Mouse (Mus musculus) heart, adult 2 months (tissue): Measurements from ENCODE around the gene Slc30a4. TPM values are rescaled to one million over a fixed set of nuclear protein-coding genes. Genes with fewer than 3 reads are reported as not detected.

ENCODE experiments used
- DNase-seq, 2 experiments: peaks; one replicate each; pipeline ENCODE4 v3.0.0; 2021
- H3K27ac ChIP-seq: fragments of 200-600 bp; 2 replicates; pipeline ENCODE4 v1.8.1; 2022
- H3K27me3 ChIP-seq: fragments of 200-500 bp; 2 replicates; pipeline ENCODE4 v1.6.1; 2012; ENCODE audit warnings: mild to moderate bottlenecking, low read length, inconsistent platforms, mixed read lengths; ENCODE audit not compliant: control insufficient read depth, insufficient read depth
- H3K36me3 ChIP-seq: fragments of 200-500 bp; 2 replicates; pipeline ENCODE4 v1.6.1; 2012; ENCODE audit warnings: low read length, inconsistent platforms; ENCODE audit not compliant: control insufficient read depth, insufficient read depth
- H3K4me1 ChIP-seq: fragments of 200-500 bp; 2 replicates; pipeline ENCODE4 v1.6.1; 2011; ENCODE audit warnings: low read length; ENCODE audit not compliant: control insufficient read depth, insufficient read depth
- H3K4me3 ChIP-seq: fragments of 200-600 bp; 2 replicates; pipeline ENCODE4 v1.8.1; 2022
- H3K79me2 ChIP-seq: fragments of 200-500 bp; replicated peaks from 2 replicates; pipeline ENCODE4 v1.6.1; 2012; ENCODE audit warnings: mild to moderate bottlenecking, inconsistent platforms, low read length, moderate library complexity, mixed read lengths; ENCODE audit not compliant: control insufficient read depth, insufficient read depth
- H3K9ac ChIP-seq: fragments of 200-500 bp; 2 replicates; pipeline ENCODE4 v1.6.1; 2012; ENCODE audit warnings: low read depth, mild to moderate bottlenecking, control low read depth, inconsistent platforms, low read length, mixed read lengths
- CTCF ChIP-seq: fragments of 200-600 bp; IDR thresholded peaks from 2 replicates; pipeline ENCODE4 v1.8.1; 2022; ENCODE audit warnings: antibody characterized with exemption, mild to moderate bottlenecking, moderate library complexity
- EP300 ChIP-seq: fragments of 200-500 bp; IDR thresholded peaks from 2 replicates; pipeline ENCODE4 v1.6.1; 2011; ENCODE audit warnings: low read depth, low read length, control low read depth; ENCODE audit not compliant: insufficient read depth
- POLR2A ChIP-seq: fragments of 200-500 bp; IDR thresholded peaks from 2 replicates; pipeline ENCODE4 v1.6.1; 2011; ENCODE audit warnings: mild to moderate bottlenecking, low read depth, low read length, control low read depth; ENCODE audit not compliant: insufficient read depth
- WGBS: fragments of 180-500 bp; shearing (Covaris S2); methylation state at CpG from one replicate; pipeline ENCODE4 v1.1.7; 2018; 5-methylcytosine and 5-hydroxymethylcytosine counted together
- intact Hi-C: fragments of 180-260 bp; cut with DNase I; formaldehyde crosslinking; loops from one replicate; pipeline ENCODE4 v1.15.1; 2025
- microRNA-seq, 2 experiments: library from miRNA; unstranded; fragments of <30 nt; microRNA quantifications; one replicate each; pipeline ENCODE4 v1.2.0; 2021
- polyA plus RNA-seq: library from polyadenylated mRNA; depleted of rRNA; stranded (reverse); fragments of >200 nt; gene quantifications from 2 replicates; pipeline ENCODE4 v1.2.3, GENCODE M21; 2012; rRNA removed
- total RNA-seq, 2 experiments: library from RNA; stranded (reverse); gene quantifications; 2 replicates each; pipeline ENCODE4 v1.2.3; 2021

Slc30a4 gene
- total and polyA plus RNA-seq, 3 experiments: 3.2 to 9.2 (median 7.9) TPM

DNA sequence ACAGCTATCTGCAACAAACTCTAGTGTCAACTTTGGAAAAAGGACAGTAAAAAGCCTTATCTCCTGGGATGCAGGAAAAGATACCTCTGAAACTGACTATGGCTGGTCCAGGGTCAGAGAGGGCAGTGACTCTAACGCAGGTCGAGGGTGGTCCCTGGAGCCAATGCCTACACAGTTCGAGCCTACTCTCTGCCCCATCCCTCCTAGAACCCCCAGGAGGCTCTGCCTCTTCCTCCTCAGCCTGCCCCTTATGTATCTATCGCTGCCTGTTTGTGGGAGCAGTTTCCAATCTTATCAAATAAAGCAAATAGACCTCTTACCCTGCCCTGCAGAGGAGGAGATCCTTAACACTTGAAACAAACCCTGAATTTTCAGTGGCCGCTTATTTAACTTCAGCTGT lies 63.8 kb downstream of the Slc30a4 start:
- Histone ChIP-seq H3K9ac (no peak overlapping the region), H3K4me3 (no peak overlapping the region), H3K79me2 (no peaks in the 10 kb centered on the region), H3K36me3 (no peaks in the 10 kb centered on the region), H3K27ac (no peak overlapping the region), H3K27me3 (no peaks in the 10 kb centered on the region), H3K4me1 (no peaks in the 10 kb centered on the region; the same call in 1 of the 2 replicates)
- no peak for DNase-seq
- WGBS: 58% methylated on average over 5 of the region's 5 CpGs
- intact Hi-C loops: loop anchor here (10.0 kb wide), 1 partner anchor 116 kb away; no protein-coding TSS in a partner anchor
- TF ChIP-seq EP300 (no peak), POLR2A (no peak), CTCF (no peak)

DNA sequence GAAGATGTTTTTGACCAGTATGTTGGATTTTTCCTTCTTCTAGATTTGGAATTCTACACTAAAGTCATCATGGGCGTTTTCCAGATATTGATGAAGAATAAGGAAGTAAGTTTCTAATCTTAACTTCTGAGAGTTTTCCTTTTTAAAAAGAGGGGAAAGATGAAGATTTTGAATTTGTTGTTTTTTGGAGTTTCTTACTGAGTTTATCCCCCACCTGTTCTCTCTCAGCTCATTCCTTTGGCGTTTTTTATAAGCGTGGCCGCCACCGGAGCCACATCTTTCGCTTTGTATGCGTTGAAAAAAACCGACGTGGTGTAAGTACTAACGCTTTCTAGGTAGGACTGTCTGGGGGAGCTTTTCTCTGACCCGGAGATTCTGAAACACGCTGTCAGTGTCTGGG lies 64.4 kb downstream of the Slc30a4 start:
- intact Hi-C loops: loop anchor here (10.0 kb wide), 1 partner anchor 117 kb away; no protein-coding TSS in a partner anchor
- no peak for TF ChIP-seq CTCF
- TF ChIP-seq POLR2A: no peak
- no peak for TF ChIP-seq EP300
- WGBS: 40% methylated on average over 12 of the region's 12 CpGs
- H3K36me3 ChIP-seq: no peaks in the 10 kb centered on the region
- H3K79me2 ChIP-seq: no peaks in the 10 kb centered on the region
- no peaks in the 10 kb centered on the region; the same call in 1 of the 2 replicates for H3K4me1 ChIP-seq
- no peak overlapping the region for H3K27ac ChIP-seq
- DNase-seq: no peak
- no peak overlapping the region for H3K9ac ChIP-seq
- H3K4me3 ChIP-seq: peak overlapping the region; percentile 31
- H3K27me3 ChIP-seq: no peaks in the 10 kb centered on the region

DNA sequence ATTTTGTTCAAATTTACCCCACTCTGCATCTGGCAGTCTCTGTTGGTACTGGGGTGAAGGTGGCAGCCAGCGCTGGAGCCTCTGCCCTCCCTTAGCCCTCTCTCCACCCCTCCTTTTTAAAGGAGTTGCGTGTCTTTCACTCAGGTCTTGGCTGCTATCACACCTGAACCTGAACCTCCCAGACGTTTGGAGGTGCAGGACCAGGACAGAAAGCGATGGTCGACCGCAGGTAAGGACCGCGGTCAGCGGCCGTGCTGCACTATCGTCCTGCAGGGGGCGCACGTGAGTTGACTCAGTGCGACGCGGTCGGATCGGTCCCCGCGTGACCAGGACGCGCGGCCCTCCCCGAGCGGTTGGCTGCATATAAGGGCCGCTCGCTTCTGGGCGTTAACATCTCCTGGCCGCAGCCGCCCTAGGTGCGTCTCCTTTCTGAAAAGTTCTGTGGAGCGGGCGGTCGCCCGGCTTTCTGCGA lies 64.9 kb downstream of the Slc30a4 start:
- intact Hi-C loops: loop anchor here (1.0 to 10.0 kb wide), 2 partner anchors 29 to 117 kb away; no protein-coding TSS in a partner anchor
- Histone ChIP-seq H3K79me2 (no peaks in the 10 kb centered on the region), H3K36me3 (no peaks in the 10 kb centered on the region), H3K4me1 (no peaks in the 10 kb centered on the region; the same call in 1 of the 2 replicates), H3K4me3 (peak overlapping the region; percentile 31), H3K27me3 (no peaks in the 10 kb centered on the region), H3K27ac (no peak overlapping the region), H3K9ac (no peak overlapping the region)
- TF ChIP-seq CTCF (no peak), EP300 (no peak), POLR2A (no peak)
- peak; percentile 76 to 85 for DNase-seq
- 3% methylated on average over 36 of the region's 36 CpGs for WGBS

DNA sequence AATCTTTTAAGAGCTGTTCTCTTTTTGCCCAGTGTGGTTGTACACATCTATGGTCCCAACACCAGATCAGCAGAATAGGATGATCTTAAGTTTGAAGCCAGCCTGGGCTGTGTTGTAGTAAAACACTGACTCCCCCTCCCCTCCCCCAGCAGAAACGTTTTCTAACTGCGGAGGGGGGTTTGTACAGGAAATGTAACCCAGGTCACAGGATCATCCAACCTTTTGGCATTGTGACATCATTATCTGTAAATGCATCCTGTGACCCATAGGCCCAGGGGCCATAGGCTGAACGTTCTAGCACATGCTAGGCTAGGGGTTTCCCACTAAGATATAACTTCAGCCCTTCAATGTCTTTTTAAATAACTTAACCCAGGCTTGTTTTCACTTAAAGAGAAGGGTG lies 65.8 kb downstream of the Slc30a4 start, which contains the start of gene AA467197:
Gene AA467197, plus strand, starts transcription at position 301 of the 400 bp plus-strand sequence.
- DNase-seq: no peak
- H3K79me2 ChIP-seq: no peaks in the 10 kb centered on the region
- H3K4me3 ChIP-seq: peak within 1 kb of the TSS; percentile 31
- H3K9ac ChIP-seq: no peak within 1 kb of the TSS
- intact Hi-C loops: loop anchor here (1.0 to 10.0 kb wide), 2 partner anchors 30 to 118 kb away; no protein-coding TSS in a partner anchor
- TF ChIP-seq EP300 (no peak), POLR2A (no peak), CTCF (no peak)
- H3K36me3 ChIP-seq: peaks cover 4% of the 10 kb centered on the region; the same call in 1 of the 2 replicates
- H3K27ac ChIP-seq: no peak within 1 kb of the TSS
- H3K27me3 ChIP-seq: no peaks in the 10 kb centered on the region
- 32% methylated on average over 3 of the region's 3 CpGs for WGBS
- H3K4me1 ChIP-seq: peaks cover 1% of the 10 kb centered on the region; the same call in 1 of the 2 replicates

Small RNA genes within 50 kb of the gene (microRNA-seq; reads per million reads assigned to microRNA genes)
- gene Mir147: 2.2 to 3.5 reads per million in 2 experiments

Other genes with a start within 250 kb of the Slc30a4 start
- gene Gm14085, start 217.7 kb downstream of the Slc30a4 start, total RNA-seq: under 1 TPM; 0.45 to 0.52 TPM
- gene Gm14085, start 217.7 kb downstream of the Slc30a4 start, polyA plus RNA-seq: 0.06 and 1.3 TPM in 2 replicates
- 1 to 10 TPM; 3.1 to 3.3 TPM for gene Gatm, start 91.4 kb downstream of the Slc30a4 start, total RNA-seq
- 4.4 and 4.7 TPM in 2 replicates for gene Gatm, start 91.4 kb downstream of the Slc30a4 start, polyA plus RNA-seq
- under 1 TPM; 0.36 to 0.44 TPM for gene AA467197, start 65.7 kb downstream of the Slc30a4 start, total RNA-seq
- 0.38 TPM in 1 of 2 replicates, not detected in the other for gene AA467197, start 65.7 kb downstream of the Slc30a4 start, polyA plus RNA-seq
- gene Bloc1s6, start 35.8 kb upstream of the Slc30a4 start, total RNA-seq: 10 to 100 TPM; 26.7 to 29.9 TPM
- 26.0 and 44.2 TPM in 2 replicates for gene Bloc1s6, start 35.8 kb upstream of the Slc30a4 start, polyA plus RNA-seq
- gene Sqor, start 62.6 kb upstream of the Slc30a4 start, total RNA-seq: 10 to 100 TPM; 35.0 to 43.1 TPM
- 29.3 and 43.4 TPM in 2 replicates for gene Sqor, start 62.6 kb upstream of the Slc30a4 start, polyA plus RNA-seq